ENCODE assay signal across 9 mouse cellular contexts in the genomic region with DNA sequence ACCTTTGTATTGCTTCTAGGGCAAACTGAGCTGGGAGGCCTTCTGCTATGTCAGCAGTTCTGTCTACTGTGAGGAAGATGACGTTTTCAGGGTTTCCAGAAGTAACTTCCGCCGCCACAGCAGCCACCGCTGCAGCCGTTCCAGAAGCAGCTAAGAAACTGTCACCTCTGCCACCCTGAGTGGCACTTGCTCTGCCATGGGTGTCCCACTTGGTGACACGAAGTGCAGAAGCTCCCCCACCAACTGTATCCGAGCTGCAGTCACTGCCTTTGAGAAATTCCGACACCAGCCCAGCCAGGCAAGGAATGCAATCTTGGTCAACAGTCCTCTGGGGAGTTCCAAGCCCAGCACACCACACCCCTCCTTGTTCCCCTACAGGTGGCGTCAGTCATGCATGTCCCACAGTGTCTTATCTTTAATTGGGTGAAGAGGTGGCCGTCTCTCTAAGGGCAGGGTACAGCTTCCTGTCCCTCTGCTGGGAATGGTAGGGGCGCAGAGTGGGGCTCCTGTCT. TPM values are rescaled to one million over a fixed set of nuclear protein-coding genes. Genes with fewer than 3 reads are reported as not detected.
DNase-seq lines count a peak whose midpoint lies in the region; ATAC-seq lines count a peak whose summit lies in the region.
"Had no signal": no experiment of that assay in that cellular context is flagged by ENCODE, and none has a peak within 500 bp of the region (broad histone marks: within the 10 kb centered on the region; RNA-seq: fewer than 3 reads in every experiment).

No protein-coding gene starts in this region.

- WGBS in heart, embryonic 11.5 days (ENCODE audit: insufficient replicate concordance): 28% methylated on average over 11 of the region's 11 CpGs
- WGBS in kidney, embryonic 16.5 days: 31% methylated on average over 11 of the region's 11 CpGs
- WGBS in stomach, embryonic 15.5 days: 43% methylated on average over 11 of the region's 11 CpGs

- H3K9me3 ChIP-seq in heart, embryonic 11.5 days (replicated peaks; ENCODE audit: control insufficient read depth, low read length): no peaks in the 10 kb centered on the region
- H3K9me3 ChIP-seq in kidney, embryonic 16.5 days (ENCODE audit: low read length): no peaks in the 10 kb centered on the region
- H3K9me3 ChIP-seq in stomach, embryonic 15.5 days: no peaks in the 10 kb centered on the region
- H3K9me3 ChIP-seq: megakaryocyte, embryonic 14.5 days had no signal

- no peak for ATAC-seq in heart, embryonic 11.5 days (replicated peaks; ENCODE audit: insufficient number of reproducible peaks, low FRiP score, low TSS enrichment)
- ATAC-seq in kidney, embryonic 16.5 days (ENCODE audit: low FRiP score, low TSS enrichment): peak; percentile 84; the same call in 1 of the 2 replicates
- peak; percentile 14; the same call in 1 of the 2 replicates for ATAC-seq in stomach, embryonic 15.5 days (ENCODE audit: insufficient read depth, low FRiP score, low read depth)
- ATAC-seq in cerebellum, adult (ENCODE audit: insufficient number of reproducible peaks, low FRiP score, low TSS enrichment): no peak

- 0 out of 2 replicates have a peak overlapping the region, but pooled peaks have one; percentile 16 for H3K9ac ChIP-seq in heart, embryonic 11.5 days (ENCODE audit: low read depth, low read length)
- H3K9ac ChIP-seq in kidney, embryonic 16.5 days (replicated peaks; ENCODE audit: low read length): no peak overlapping the region
- no peak overlapping the region for H3K9ac ChIP-seq in stomach, embryonic 15.5 days

- H3K27me3 ChIP-seq in heart, embryonic 11.5 days (ENCODE audit: control insufficient read depth, insufficient read depth, low read length): no peaks in the 10 kb centered on the region
- H3K27me3 ChIP-seq in kidney, embryonic 16.5 days (ENCODE audit: insufficient read depth, low read length): no peaks in the 10 kb centered on the region
- H3K27me3 ChIP-seq in stomach, embryonic 15.5 days (replicated peaks): no peaks in the 10 kb centered on the region

- H3K36me3 ChIP-seq in heart, embryonic 11.5 days (ENCODE audit: control insufficient read depth, insufficient read depth, low read length): no peaks in the 10 kb centered on the region
- no peaks in the 10 kb centered on the region for H3K36me3 ChIP-seq in kidney, embryonic 16.5 days (ENCODE audit: insufficient read depth, low read length)
- no peaks in the 10 kb centered on the region for H3K36me3 ChIP-seq in stomach, embryonic 15.5 days

- no peak for DNase-seq in heart, adult 8-10 months (ENCODE audit: low spot score)
- peak; percentile 17 for DNase-seq in c-Kit-positive CD71-positive TER-119-negative erythroid progenitor cells, embryonic 14.5 days (ENCODE audit: low read depth)
- no peak for DNase-seq in right cerebral cortex, postnatal 14 days
- DNase-seq in gastrocnemius, postnatal 4 days (ENCODE audit: low spot score in 2 of 2): no peak

- H3K27ac ChIP-seq in heart, embryonic 11.5 days (ENCODE audit: low read depth, low read length): no peak overlapping the region
- H3K27ac ChIP-seq in kidney, embryonic 16.5 days (ENCODE audit: low read length): no peak overlapping the region
- no peak overlapping the region for H3K27ac ChIP-seq in stomach, embryonic 15.5 days

- H3K4me1 ChIP-seq in heart, embryonic 11.5 days (ENCODE audit: control insufficient read depth, insufficient read depth, low read length): peaks cover 6% of the 10 kb centered on the region
- H3K4me1 ChIP-seq in kidney, embryonic 16.5 days (ENCODE audit: insufficient read depth, low read length): peaks cover 8% of the 10 kb centered on the region
- H3K4me1 ChIP-seq in stomach, embryonic 15.5 days: no peaks in the 10 kb centered on the region

- peak overlapping the region; percentile 46 for H3K4me2 ChIP-seq in heart, embryonic 11.5 days
- H3K4me2 ChIP-seq in kidney, embryonic 16.5 days (replicated peaks; ENCODE audit: low read depth, low read length): peak overlapping the region; percentile 10; the same call in 1 of the 2 replicates
- H3K4me2 ChIP-seq in stomach, embryonic 15.5 days: peak overlapping the region; percentile 29; the same call in 1 of the 2 replicates

- no peak overlapping the region for H3K4me3 ChIP-seq in heart, embryonic 11.5 days (ENCODE audit: low read depth, low read length)
- no peak overlapping the region for H3K4me3 ChIP-seq in kidney, embryonic 16.5 days (ENCODE audit: low read length)
- no peak overlapping the region for H3K4me3 ChIP-seq in stomach, embryonic 15.5 days (replicated peaks)
- H3K4me3 ChIP-seq: megakaryocyte, embryonic 14.5 days had no signal

RNA-seq across cellular contexts. Expression of a gene that starts 14.0 kb away (rescaled TPM):
- polyA plus RNA-seq in heart, embryonic 11.5 days (2014; fragmentation: Nextera tagmentation; extraction: Ambion mirVana): 38.2 and 39.2 TPM in 2 replicates
- total RNA-seq in heart, adult 8-10 months (2022): 10 to 100 TPM; 38.5 to 48.2 (median 44.6) TPM
- polyA plus RNA-seq in kidney, embryonic 16.5 days (2015; fragmentation: Nextera tagmentation; extraction: Ambion mirVana): 17.3 and 18.6 TPM in 2 replicates
- polyA plus RNA-seq in stomach, embryonic 15.5 days (2015; fragmentation: Nextera tagmentation; extraction: Ambion mirVana): 20.3 and 24.2 TPM in 2 replicates
- 10 to 100 TPM; 57.1 to 57.3 TPM for total RNA-seq in gastrocnemius, postnatal 4 days (2021)

RNA-seq across cellular contexts. Expression of a gene that starts 27.6 kb away (rescaled TPM):
- 0.87 and 0.94 TPM in 2 replicates for polyA plus RNA-seq in heart, embryonic 11.5 days (2014; fragmentation: Nextera tagmentation; extraction: Ambion mirVana)
- under 1 TPM; 0.11 to 0.52 (median 0.41) TPM for total RNA-seq in heart, adult 8-10 months (2022)
- 1.3 and 1.5 TPM in 2 replicates for polyA plus RNA-seq in kidney, embryonic 16.5 days (2015; fragmentation: Nextera tagmentation; extraction: Ambion mirVana)
- 1.6 and 1.7 TPM in 2 replicates for polyA plus RNA-seq in stomach, embryonic 15.5 days (2015; fragmentation: Nextera tagmentation; extraction: Ambion mirVana)
- 1 to 10 TPM; 5.2 TPM for total RNA-seq in gastrocnemius, postnatal 4 days (2021)

Comparison
In these comparisons a context has a peak if more than half of its experiments do, and no peak if none do; other contexts are left out.
1. ATAC-seq: peak in kidney, embryonic 16.5 days (single experiment) and stomach, embryonic 15.5 days (single experiment); none in heart, embryonic 11.5 days (single experiment) and cerebellum, adult (single experiment).
2. Peak in every context shown above with its lines, with median percentiles within 50 percentile points of each other: H3K4me2 ChIP-seq.